ENCODE assay signal across 16 mouse cellular contexts in the genomic region with DNA sequence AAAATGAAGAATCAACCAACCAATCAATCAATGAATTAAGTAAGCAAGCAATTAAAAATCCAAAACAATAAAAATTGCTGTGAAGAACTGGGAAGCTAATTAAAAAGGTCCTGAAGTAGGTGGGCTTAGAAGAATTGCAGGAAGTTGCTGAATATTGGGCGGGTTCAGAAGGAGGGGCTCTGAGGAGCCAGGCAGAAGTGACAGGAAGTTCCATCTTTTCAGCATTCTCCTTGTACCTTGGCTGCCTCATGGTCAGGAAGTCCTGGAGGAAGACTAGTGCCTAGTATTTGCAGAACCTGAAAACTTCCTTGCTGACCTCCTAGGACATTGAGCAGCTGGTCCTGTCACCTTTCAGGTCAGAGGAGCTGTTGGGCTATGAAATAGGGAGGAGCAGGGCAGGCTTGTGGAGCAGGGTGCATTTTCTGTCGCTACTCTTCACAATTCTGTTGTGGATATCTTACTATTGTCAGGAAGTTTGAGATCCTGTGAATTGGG. TPM values are rescaled to one million over a fixed set of nuclear protein-coding genes. Genes with fewer than 3 reads are reported as not detected.
DNase-seq lines count a peak whose midpoint lies in the region; ATAC-seq and TF ChIP-seq lines count a peak whose summit lies in the region.
"Not testable (repeated sequence)": the region's sequence is repeated elsewhere in the genome, so short reads cannot be mapped to it uniquely, and the experiment has no call there.
"Had no signal": no experiment of that assay in that cellular context is flagged by ENCODE, and none has a peak within 500 bp of the region (broad histone marks: within the 10 kb centered on the region; RNA-seq: fewer than 3 reads in every experiment).

No protein-coding gene starts in this region.

- TF ChIP-seq EP300 in ES-Bruce4 (IDR thresholded peaks at IDR 0.05; ENCODE audit: insufficient read depth, low read depth, low read length): not testable (repeated sequence)

- not testable (repeated sequence) for H3K4me2 ChIP-seq in forebrain, embryonic 11.5 days (ENCODE audit: low read depth, low read length, severe bottlenecking); midbrain, embryonic 11.5 days

- TF ChIP-seq CTCF in ES-Bruce4 (IDR thresholded peaks at IDR 0.05; ENCODE audit: low read depth, low read length): not testable (repeated sequence)

- DNase-seq in ES-E14 (ENCODE audit: low read depth, low spot score): not testable (repeated sequence)
- peak; percentile 31 for DNase-seq in ZHBTc4 (ENCODE audit: low read depth, low spot score)
- peak; percentile 25 for DNase-seq in forebrain, embryonic 11.5 days (ENCODE audit: low spot score)
- DNase-seq in midbrain, embryonic 11.5 days (ENCODE audit: low spot score, missing footprints): peak; percentile 47
- peak; percentile 4 for DNase-seq in thymus, postnatal 14 days

- TF ChIP-seq POLR2A in ES-Bruce4 (IDR thresholded peaks at IDR 0.05; ENCODE audit: insufficient read depth, low read length): peak; percentile 14

- ATAC-seq in forebrain, embryonic 11.5 days (replicated peaks; ENCODE audit: low FRiP score); midbrain, embryonic 11.5 days (ENCODE audit: low FRiP score): not testable (repeated sequence)

- H3K27ac ChIP-seq in ES-Bruce4 (ENCODE audit: insufficient read depth, low read length) (peak overlapping the region; percentile 95; the same call in 1 of the 2 replicates), ES-E14 (ENCODE audit: insufficient read depth, low read depth, low read length, poor library complexity, severe bottlenecking) (peak overlapping the region; percentile 67; the same call in 1 of the 2 replicates)
- not testable (repeated sequence) for H3K27ac ChIP-seq in forebrain, embryonic 11.5 days (ENCODE audit: low read depth, low read length); midbrain, embryonic 11.5 days (ENCODE audit: low read depth, low read length)

- not testable (repeated sequence) for H3K9ac ChIP-seq in ES-Bruce4 (ENCODE audit: low read depth, poor library complexity, severe bottlenecking); forebrain, embryonic 11.5 days (ENCODE audit: low read length); midbrain, embryonic 11.5 days (ENCODE audit: low read length)
- H3K9ac ChIP-seq in ES-E14 (ENCODE audit: insufficient read depth, low read depth, low read length, poor library complexity, severe bottlenecking): peak overlapping the region; percentile 48; the same call in 1 of the 2 replicates

- not testable (repeated sequence) for H3K4me1 ChIP-seq in ES-Bruce4 (ENCODE audit: control insufficient read depth, insufficient read depth, low read length); ES-E14 (ENCODE audit: control insufficient read depth in 2 of 2, insufficient read depth in 2 of 2, low read length in 2 of 2, poor library complexity in 1 of 2); forebrain, embryonic 11.5 days (replicated peaks; ENCODE audit: control insufficient read depth, insufficient read depth, low read length); midbrain, embryonic 11.5 days (ENCODE audit: control insufficient read depth, insufficient read depth, low read length)

- H3K36me3 ChIP-seq in ES-Bruce4 (ENCODE audit: control insufficient read depth, insufficient read depth, low read length, poor library complexity, severe bottlenecking); ES-E14 (ENCODE audit: control insufficient read depth, insufficient read depth, low read length, poor library complexity, severe bottlenecking); forebrain, embryonic 11.5 days (ENCODE audit: control insufficient read depth, insufficient read depth, low read length); midbrain, embryonic 11.5 days (ENCODE audit: control insufficient read depth, insufficient read depth, low read length): not testable (repeated sequence)

- H3K4me3 ChIP-seq in ES-Bruce4 (ENCODE audit: low read depth, low read length) (peak overlapping the region; percentile 71), ES-E14 (ENCODE audit: insufficient read depth in 1 of 2, low read depth in 1 of 2, low read length in 2 of 2, poor library complexity in 1 of 2, severe bottlenecking in 1 of 2) (peak overlapping the region; percentile 36 to 63)
- H3K4me3 ChIP-seq in forebrain, embryonic 11.5 days (ENCODE audit: low read depth, low read length); midbrain, embryonic 11.5 days (ENCODE audit: low read depth, low read length): not testable (repeated sequence)

- 60% methylated on average over 2 of the region's 2 CpGs for WGBS in forebrain, embryonic 11.5 days
- WGBS in midbrain, embryonic 11.5 days: 65% methylated on average over 2 of the region's 2 CpGs

- in situ Hi-C loops in ES-E14 (cut with MboI; ENCODE audit: low sequenced_read_pairs in 2 of 2, unreplicated experiment in 2 of 2): not testable (repeated sequence)

- H3K9me3 ChIP-seq in ES-Bruce4 (replicated peaks; ENCODE audit: control insufficient read depth, insufficient read depth, low read length, poor library complexity, severe bottlenecking); ES-E14 (ENCODE audit: control insufficient read depth, insufficient read depth, low read depth, low read length); forebrain, embryonic 11.5 days (ENCODE audit: control insufficient read depth, low read length); midbrain, embryonic 11.5 days (ENCODE audit: control insufficient read depth, low read length): not testable (repeated sequence)

- not testable (repeated sequence) for H3K27me3 ChIP-seq in ES-Bruce4 (ENCODE audit: control insufficient read depth, insufficient read depth, low read length, poor library complexity, severe bottlenecking); forebrain, embryonic 11.5 days (ENCODE audit: control insufficient read depth, insufficient read depth, low read length); midbrain, embryonic 11.5 days (ENCODE audit: control insufficient read depth, insufficient read depth, low read length)

RNA-seq across cellular contexts. Expression of a gene that starts 3.8 kb away (rescaled TPM):
- polyA plus RNA-seq in ES-Bruce4 (2011; ENCODE audit: insufficient read depth, insufficient read length, low read depth, missing spikeins): 31.9 and 38.1 TPM in 2 replicates
- total RNA-seq in ES-E14 (2012; rRNA removed): 204 and 240 TPM in 2 replicates
- not detected in 2 replicates for polyA plus RNA-seq in forebrain, embryonic 11.5 days (2014; fragmentation: Nextera tagmentation; extraction: Ambion mirVana)
- not detected in 2 replicates for polyA plus RNA-seq in midbrain, embryonic 11.5 days (2014; fragmentation: Nextera tagmentation; extraction: Ambion mirVana)
- polyA plus RNA-seq: adrenal gland, adult 2 months; brain, embryonic 14.5 days; cerebellum, adult 2 months; cortical plate, adult 2 months; embryonic facial prominence, embryonic 12.5 days; embryonic facial prominence, embryonic 14.5 days; forebrain, embryonic 12.5 days; forebrain, embryonic 14.5 days; forebrain, embryonic 16.5 days; frontal cortex, adult 2 months had no signal

Comparison
In these comparisons a context has a peak if more than half of its experiments do, and no peak if none do; other contexts are left out.
1. RNA of a gene that starts 3.8 kb away (polyA plus RNA-seq): 31.9 to 38.1 TPM in ES-Bruce4; not detected in forebrain, embryonic 11.5 days and not detected in midbrain, embryonic 11.5 days; every median in the first group is over 10 times any median in the second.